Mouse (Mus musculus): ENCODE data around the gene Btg1.

DNA sequence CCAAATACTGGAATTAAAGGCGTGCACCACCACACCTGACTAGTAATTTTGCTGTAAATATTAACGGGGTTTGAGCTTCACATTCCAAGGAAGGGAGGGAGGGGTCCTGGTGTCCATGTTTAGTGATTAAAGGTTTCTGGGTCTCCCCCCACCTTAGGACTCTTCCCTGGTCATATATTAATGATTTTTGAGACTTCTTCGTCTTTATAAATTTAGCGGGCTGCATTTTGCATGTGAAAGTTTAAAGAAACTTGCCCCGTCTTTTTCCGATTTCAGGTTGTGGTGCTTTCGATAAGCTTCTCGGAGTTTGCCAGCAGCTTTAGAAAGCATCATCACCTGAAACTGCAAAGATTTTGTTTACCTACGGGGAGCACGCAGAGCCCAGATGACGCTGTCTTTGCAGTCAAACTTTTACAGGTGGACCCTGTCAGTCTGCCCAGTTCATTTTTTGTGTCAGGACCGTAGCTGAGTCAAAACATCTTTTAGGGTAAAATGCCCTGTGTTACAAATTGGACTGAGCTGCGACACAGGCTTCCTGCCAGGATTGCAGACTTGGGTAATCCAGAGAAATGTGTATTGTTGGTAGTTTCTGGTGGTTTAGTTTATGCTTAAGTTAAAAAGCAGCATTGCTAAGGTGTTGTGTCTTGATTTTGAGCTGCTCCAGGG is 5.3 kb downstream of the Btg1 start:
- TF ChIP-seq POLR2A (IDR thresholded peaks at IDR 0.05; ENCODE audit: low read depth, low read length) (no peak), CTCF (IDR thresholded peaks at IDR 0.05; ENCODE audit: extremely low read depth, insufficient read depth, insufficient read length, insufficient replicate concordance) (no peak)
